8 mouse cellular contexts compared by ENCODE assay signal in the genomic region with DNA sequence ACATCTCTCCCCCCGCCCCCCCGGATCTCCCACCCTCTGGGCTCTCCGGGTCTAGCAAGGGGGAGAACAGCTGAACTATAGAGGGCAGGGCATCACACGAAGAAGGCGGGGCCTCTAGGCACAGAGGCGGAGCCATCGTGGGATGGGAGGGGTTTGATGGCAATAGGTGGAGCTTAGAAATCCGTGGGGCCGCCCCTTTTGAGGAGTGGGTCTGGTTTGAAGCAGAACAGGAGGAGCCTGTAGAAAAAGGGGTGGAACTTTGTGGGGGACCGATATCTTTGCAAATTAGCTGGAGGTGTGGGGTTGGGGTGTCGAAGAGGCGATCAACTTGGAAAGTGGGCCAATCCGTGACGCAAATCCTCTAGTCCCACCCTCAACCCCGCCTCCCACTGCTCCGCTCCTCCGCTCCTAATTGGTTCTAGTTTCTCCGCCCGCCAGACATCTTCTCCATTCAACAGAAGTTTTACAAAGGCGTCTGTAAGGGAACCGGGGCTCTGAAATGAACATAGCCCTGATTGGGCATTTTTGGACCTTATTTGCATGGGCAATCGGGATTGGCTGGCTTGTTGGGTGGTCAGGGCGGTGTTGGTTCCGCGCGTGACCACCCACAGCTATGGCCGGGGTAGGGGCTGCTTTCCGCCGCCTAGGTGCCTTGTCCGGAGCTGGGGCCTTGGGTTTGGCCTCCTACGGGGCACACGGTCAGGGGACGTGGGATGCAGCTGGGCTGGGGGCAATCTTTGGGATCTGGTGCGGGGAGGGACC. TPM values are rescaled to one million over a fixed set of nuclear protein-coding genes. Genes with fewer than 3 reads are reported as not detected.
A peak's percentile ranks its signal among the peaks of the same experiment; 100 is the strongest.
DNase-seq lines count a peak whose midpoint lies in the region; ATAC-seq and TF ChIP-seq lines count a peak whose summit lies in the region.

A gene (plus strand): TSS at position 563 of the 762 bp plus-strand sequence.

- peak; percentile 88 for ATAC-seq in heart, embryonic 11.5 days (replicated peaks; ENCODE audit: insufficient number of reproducible peaks, low FRiP score, low TSS enrichment)
- ATAC-seq in kidney, embryonic 16.5 days (ENCODE audit: low FRiP score, low TSS enrichment): peak; percentile 89

- TF ChIP-seq CTCF in C2C12 (IDR thresholded peaks at IDR 0.05; ENCODE audit: control insufficient read depth, insufficient read depth, insufficient read length): no peak
- no peak for TF ChIP-seq CTCF in brain, embryonic 14.5 days (IDR thresholded peaks at IDR 0.05; ENCODE audit: borderline replicate concordance, extremely low read depth, insufficient read depth, insufficient read length)
- no peak for TF ChIP-seq CTCF in liver, adult 2 months (IDR thresholded peaks at IDR 0.05; ENCODE audit: low read depth, low read length)

- peaks cover 7% of the 10 kb centered on the region for H3K36me3 ChIP-seq in C2C12 (ENCODE audit: control insufficient read depth, insufficient read depth)
- H3K36me3 ChIP-seq in erythroblast, embryonic 14.5 days (ENCODE audit: control insufficient read depth): peaks cover 9% of the 10 kb centered on the region
- H3K36me3 ChIP-seq in heart, embryonic 11.5 days (ENCODE audit: control insufficient read depth, insufficient read depth, low read length): no peaks in the 10 kb centered on the region
- 0 out of 2 replicates have a peak, but pooled peaks cover 5% of the 10 kb centered on the region for H3K36me3 ChIP-seq in kidney, embryonic 16.5 days (ENCODE audit: insufficient read depth, low read length)
- H3K36me3 ChIP-seq in liver, adult 2 months (ENCODE audit: control insufficient read depth, insufficient read depth, low read length): no peaks in the 10 kb centered on the region
- H3K36me3 ChIP-seq in myocyte (ENCODE audit: control insufficient read depth, insufficient read depth): no peaks in the 10 kb centered on the region
- H3K36me3 ChIP-seq in splenic B cell, adult 2 months (ENCODE audit: control insufficient read depth, insufficient read depth, low read length, poor library complexity, severe bottlenecking): no peaks in the 10 kb centered on the region

- H3K27me3 ChIP-seq in C2C12 (ENCODE audit: control insufficient read depth, insufficient read depth, insufficient read length) (no peaks in the 10 kb centered on the region), myocyte (ENCODE audit: control insufficient read depth, insufficient read depth, insufficient read length) (no peaks in the 10 kb centered on the region)
- peaks cover 48% of the 10 kb centered on the region for H3K27me3 ChIP-seq in erythroblast, embryonic 14.5 days (ENCODE audit: control insufficient read depth)
- H3K27me3 ChIP-seq in heart, embryonic 11.5 days (ENCODE audit: control insufficient read depth, insufficient read depth, low read length): peaks cover 40% of the 10 kb centered on the region
- no peaks in the 10 kb centered on the region; the same call in 1 of the 2 replicates for H3K27me3 ChIP-seq in kidney, embryonic 16.5 days (ENCODE audit: insufficient read depth, low read length)
- 0 out of 2 replicates have a peak, but pooled peaks cover 3% of the 10 kb centered on the region for H3K27me3 ChIP-seq in liver, adult 2 months (ENCODE audit: control insufficient read depth, insufficient read depth, low read length)
- H3K27me3 ChIP-seq in splenic B cell, adult 2 months (ENCODE audit: control insufficient read depth, insufficient read depth, low read length, poor library complexity, severe bottlenecking): no peaks in the 10 kb centered on the region

- H3K4me1 ChIP-seq in erythroblast, embryonic 14.5 days (ENCODE audit: control insufficient read depth): peaks cover 69% of the 10 kb centered on the region
- H3K4me1 ChIP-seq in heart, embryonic 11.5 days (ENCODE audit: control insufficient read depth, insufficient read depth, low read length): peaks cover 33% of the 10 kb centered on the region
- H3K4me1 ChIP-seq in kidney, embryonic 16.5 days (ENCODE audit: insufficient read depth, low read length): peaks cover 46% of the 10 kb centered on the region
- peaks cover 2% of the 10 kb centered on the region for H3K4me1 ChIP-seq in liver, adult 2 months (ENCODE audit: control insufficient read depth, insufficient read depth, low read length)

- peak within 1 kb of the TSS; percentile 76 for H3K4me3 ChIP-seq in C2C12 (ENCODE audit: insufficient read depth, poor library complexity, severe bottlenecking)
- H3K4me3 ChIP-seq in erythroblast, embryonic 14.5 days (replicated peaks): peak within 1 kb of the TSS; percentile 89
- peak within 1 kb of the TSS; percentile 70 for H3K4me3 ChIP-seq in heart, embryonic 11.5 days (ENCODE audit: low read depth, low read length)
- peak within 1 kb of the TSS; percentile 66 for H3K4me3 ChIP-seq in kidney, embryonic 16.5 days (ENCODE audit: low read length)
- peak within 1 kb of the TSS; percentile 94 for H3K4me3 ChIP-seq in liver, adult 2 months (ENCODE audit: insufficient read depth, low read depth, low read length)
- peak within 1 kb of the TSS; percentile 39 for H3K4me3 ChIP-seq in myocyte

- peak within 1 kb of the TSS; percentile 85 for H3K9ac ChIP-seq in heart, embryonic 11.5 days (ENCODE audit: low read depth, low read length)
- H3K9ac ChIP-seq in kidney, embryonic 16.5 days (replicated peaks; ENCODE audit: low read length): peak within 1 kb of the TSS; percentile 76
- peak within 1 kb of the TSS; percentile 90 for H3K9ac ChIP-seq in liver, adult 2 months (ENCODE audit: low read depth, low read length)

- peak; percentile 49; the same call in 1 of the 2 replicates for TF ChIP-seq POLR2A in brain, embryonic 14.5 days (IDR thresholded peaks at IDR 0.05; ENCODE audit: borderline replicate concordance, extremely low read depth, insufficient read depth, insufficient read length, poor library complexity, severe bottlenecking)
- TF ChIP-seq POLR2A in liver, adult 2 months (IDR thresholded peaks at IDR 0.05; ENCODE audit: extremely low read depth, insufficient read depth, low read length): peak; percentile 89
- TF ChIP-seq POLR2A in myocyte (IDR thresholded peaks at IDR 0.05; ENCODE audit: insufficient read length, low read depth): peak; percentile 81

- peaks cover 2% of the 10 kb centered on the region; the same call in 1 of the 2 replicates for H3K9me3 ChIP-seq in erythroblast, embryonic 14.5 days (ENCODE audit: control insufficient read depth, low read length)
- no peaks in the 10 kb centered on the region for H3K9me3 ChIP-seq in heart, embryonic 11.5 days (replicated peaks; ENCODE audit: control insufficient read depth, low read length)
- no peaks in the 10 kb centered on the region for H3K9me3 ChIP-seq in kidney, embryonic 16.5 days (ENCODE audit: low read length)

- peak; percentile 99 for DNase-seq in brain, embryonic 14.5 days (ENCODE audit: low read depth)
- peak; percentile 97 for DNase-seq in liver, adult 2 months (ENCODE audit: extremely low read depth, low read depth, low spot score)
- DNase-seq in splenic B cell, adult 2 months (ENCODE audit: low read depth, low spot score): peak; percentile 95

- peak within 1 kb of the TSS; percentile 91 for H3K4me2 ChIP-seq in heart, embryonic 11.5 days
- H3K4me2 ChIP-seq in kidney, embryonic 16.5 days (replicated peaks; ENCODE audit: low read depth, low read length): peak within 1 kb of the TSS; percentile 98
- peak within 1 kb of the TSS; percentile 86 for H3K4me2 ChIP-seq in myocyte (ENCODE audit: low read depth)

- under 1% methylated on average over 34 of the region's 34 CpGs for WGBS in heart, embryonic 11.5 days (ENCODE audit: insufficient replicate concordance)
- WGBS in kidney, embryonic 16.5 days: under 1% methylated on average over 34 of the region's 34 CpGs
- WGBS in liver, adult 2 months: under 1% methylated on average over 34 of the region's 34 CpGs

- H3K79me2 ChIP-seq in C2C12 (ENCODE audit: control insufficient read depth, insufficient read depth) (peaks cover 18% of the 10 kb centered on the region), myocyte (ENCODE audit: control insufficient read depth, insufficient read depth) (no peaks in the 10 kb centered on the region)
- H3K79me2 ChIP-seq in liver, adult 2 months (ENCODE audit: control insufficient read depth, insufficient read depth, low read length): no peaks in the 10 kb centered on the region

- H3ac ChIP-seq in C2C12 (ENCODE audit: control insufficient read depth, insufficient read length, low read depth): peak within 1 kb of the TSS; percentile 86
- H3ac ChIP-seq in myocyte (ENCODE audit: control insufficient read depth, insufficient read length): peak within 1 kb of the TSS; percentile 84

- H3K79me3 ChIP-seq in C2C12 (ENCODE audit: low read depth): no peaks in the 10 kb centered on the region

- H3K27ac ChIP-seq in heart, embryonic 11.5 days (ENCODE audit: low read depth, low read length): peak within 1 kb of the TSS; percentile 85
- peak within 1 kb of the TSS; percentile 93 for H3K27ac ChIP-seq in kidney, embryonic 16.5 days (ENCODE audit: low read length)
- H3K27ac ChIP-seq in liver, adult 2 months (replicated peaks; ENCODE audit: insufficient read depth, low read depth, low read length): peak within 1 kb of the TSS; percentile 94

TF ChIP-seq in C2C12, 6 proteins besides CTCF, POLR2A, EP300 and RAD21:
- TF ChIP-seq MYOD1 (IDR thresholded peaks at IDR 0.05; ENCODE audit: control insufficient read depth, insufficient read length, low read depth): no peak
- no peak for TF ChIP-seq USF1 (IDR thresholded peaks at IDR 0.05; ENCODE audit: low read depth)
- no peak for TF ChIP-seq CEBPB (IDR thresholded peaks at IDR 0.05; ENCODE audit: low read depth)
- peak; percentile 48 for TF ChIP-seq MAX (IDR thresholded peaks at IDR 0.05)
- TF ChIP-seq MYOG (IDR thresholded peaks at IDR 0.05; ENCODE audit: control insufficient read depth, extremely low read depth, insufficient read length): no peak
- TF ChIP-seq FOSL1 (IDR thresholded peaks at IDR 0.05; ENCODE audit: insufficient read depth, low read length, poor library complexity, severe bottlenecking): no peak

TF ChIP-seq in myocyte, 11 proteins besides CTCF, POLR2A, EP300 and RAD21 (continues in another document):
- TF ChIP-seq TCF3 (IDR thresholded peaks at IDR 0.05; ENCODE audit: insufficient read length, low read depth) (no peak), MAX (IDR thresholded peaks at IDR 0.05; ENCODE audit: low read depth) (no peak), POLR2AphosphoS2 (IDR thresholded peaks at IDR 0.05; ENCODE audit: insufficient read length, low read depth) (peak; percentile 86), REST (IDR thresholded peaks at IDR 0.05; ENCODE audit: insufficient read depth, insufficient read length) (no peak), MYOG (IDR thresholded peaks at IDR 0.05; ENCODE audit: control insufficient read depth in 1 of 3, insufficient read depth in 1 of 3, insufficient read length in 2 of 3, low read depth in 2 of 3) (peak in 2 of 3 experiments; percentile 38 to 42), USF1 (IDR thresholded peaks at IDR 0.05; ENCODE audit: low read depth) (no peak)

RNA-seq across cellular contexts. Expression of the gene that starts here (rescaled TPM):
- polyA plus RNA-seq in C2C12 (2012; fragmentation: generic; extraction: Trizol) (260 TPM), myocyte (2012; fragmentation: generic; extraction: Trizol) (259 TPM)
- 167 and 271 TPM in 2 replicates for polyA plus RNA-seq in brain, embryonic 14.5 days (2012; rRNA removed)
- polyA plus RNA-seq in erythroblast, embryonic 14.5 days (2012): 204 and 212 TPM in 2 replicates
- 321 and 331 TPM in 2 replicates for polyA plus RNA-seq in heart, embryonic 11.5 days (2014; fragmentation: Nextera tagmentation; extraction: Ambion mirVana)
- polyA plus RNA-seq in kidney, embryonic 16.5 days (2015; fragmentation: Nextera tagmentation; extraction: Ambion mirVana): 371 and 389 TPM in 2 replicates
- total RNA-seq in liver, adult 2 months (2014; rRNA removed): 326 and 353 TPM in 2 replicates
- 284 and 370 TPM in 2 replicates for polyA plus RNA-seq in liver, adult 2 months (2012; rRNA removed)

Comparison
In these comparisons a context has a peak if more than half of its experiments do, and no peak if none do; other contexts are left out.
1. Peak in every context shown above with its lines: DNase-seq, ATAC-seq, H3K4me3 ChIP-seq and H3K27ac ChIP-seq.
2. H3K4me3 ChIP-seq: peak in every context shown above with its lines; median percentile 94 in liver, adult 2 months; 89 in erythroblast, embryonic 14.5 days; 76 in C2C12; 70 in heart, embryonic 11.5 days; 66 in kidney, embryonic 16.5 days; 39 in myocyte.